Mouse (Mus musculus): ENCODE measurements around the gene Aars2. TPM values are rescaled to one million over a fixed set of nuclear protein-coding genes. Genes with fewer than 3 reads are reported as not detected.

The Aars2 gene
- total and polyA plus RNA-seq, 2 experiments from 2014 or later = 12.0 to 20.8 TPM

GRCm38 (mm10) chr17:45523263-45523662 lies 16.6 kb downstream of the Aars2 start, which contains the start of gene Tcte1:
Tcte1 (plus strand) TSS chr17:45523434.
- Histone ChIP-seq H3K4me1 (ENCODE audit: insufficient read depth) (peaks cover 12% of the 10 kb centered on the region; the same call in 1 of the 2 replicates), H3K4me2 (ENCODE audit: low read depth) (peak within 1 kb of the TSS; percentile 71), H3K27ac (ENCODE audit: low read depth, low read length) (no peak within 1 kb of the TSS), H3K9me3 (ENCODE audit: low read length) (no peaks in the 10 kb centered on the region), H3K4me3 (ENCODE audit: low read depth, low read length) (peak within 1 kb of the TSS; percentile 38), H3K27me3 (ENCODE audit: insufficient read depth, low read length) (no peaks in the 10 kb centered on the region), H3K9ac (peak within 1 kb of the TSS; percentile 53), H3K36me3 (ENCODE audit: insufficient read depth) (peaks cover 15% of the 10 kb centered on the region; the same call in 1 of the 2 replicates)
- under 1% methylated on average over 21 of the region's 21 CpGs for WGBS
- TF ChIP-seq CTCF (IDR thresholded peaks at IDR 0.05; ENCODE audit: low read depth) = peak; percentile 31; the same call in 1 of the 2 replicates
- peak; percentile 81 for DNase-seq
- ATAC-seq = peak; percentile 88

- WGBS = 61% methylated on average over 4 of the region's 4 CpGs
These were observed 18.3 kb downstream of the Aars2 start for GRCm38 (mm10) chr17:45524961-45525360.

GRCm38 (mm10) chr17:45526571-45526970 lies 19.9 kb downstream of the Aars2 start:
- Histone ChIP-seq H3K4me1 (ENCODE audit: insufficient read depth) (peaks cover 15% of the 10 kb centered on the region; the same call in 1 of the 2 replicates), H3K27ac (ENCODE audit: low read depth, low read length) (no peak overlapping the region), H3K9me3 (ENCODE audit: low read length) (no peaks in the 10 kb centered on the region), H3K4me2 (ENCODE audit: low read depth) (no peak overlapping the region), H3K9ac (no peak overlapping the region), H3K4me3 (ENCODE audit: low read depth, low read length) (no peak overlapping the region), H3K36me3 (ENCODE audit: insufficient read depth) (no peaks in the 10 kb centered on the region), H3K27me3 (ENCODE audit: insufficient read depth, low read length) (no peaks in the 10 kb centered on the region)
- WGBS = 13% methylated on average over 5 of the region's 5 CpGs
- DNase-seq (no peak), ATAC-seq (no peak)
- no peak for TF ChIP-seq CTCF (IDR thresholded peaks at IDR 0.05; ENCODE audit: low read depth)

More at GRCm38 (mm10) chr17:45524961-45525360, 18.3 kb downstream of the Aars2 start:
- no peak overlapping the region for H3K27ac ChIP-seq (ENCODE audit: low read depth, low read length)
- H3K4me2 ChIP-seq (ENCODE audit: low read depth) = no peak overlapping the region
- H3K36me3 ChIP-seq (ENCODE audit: insufficient read depth) = 0 out of 2 replicates have a peak, but pooled peaks cover 7% of the 10 kb centered on the region
- ATAC-seq (no peak), DNase-seq (no peak)
- H3K4me1 ChIP-seq (ENCODE audit: insufficient read depth) = peaks cover 12% of the 10 kb centered on the region; the same call in 1 of the 2 replicates
- no peaks in the 10 kb centered on the region for H3K9me3 ChIP-seq (ENCODE audit: low read length)
- no peak for TF ChIP-seq CTCF (IDR thresholded peaks at IDR 0.05; ENCODE audit: low read depth)
- no peaks in the 10 kb centered on the region for H3K27me3 ChIP-seq (ENCODE audit: insufficient read depth, low read length)
- H3K9ac ChIP-seq = no peak overlapping the region
- H3K4me3 ChIP-seq (ENCODE audit: low read depth, low read length) = no peak overlapping the region

- no peaks in the 10 kb centered on the region for H3K36me3 ChIP-seq (ENCODE audit: insufficient read depth)
- peak; percentile 74 for DNase-seq
- H3K4me1 ChIP-seq (ENCODE audit: insufficient read depth) = peaks cover 3% of the 10 kb centered on the region; the same call in 1 of the 2 replicates
- peak; percentile 29 for TF ChIP-seq CTCF (IDR thresholded peaks at IDR 0.05; ENCODE audit: low read depth)
- H3K27ac ChIP-seq (ENCODE audit: low read depth, low read length) = peak overlapping the region; percentile 50
- H3K27me3 ChIP-seq (ENCODE audit: insufficient read depth, low read length) = no peaks in the 10 kb centered on the region
- no peak overlapping the region for H3K9ac ChIP-seq
- ATAC-seq = peak; percentile 88
- H3K4me3 ChIP-seq (ENCODE audit: low read depth, low read length) = no peak overlapping the region
- no peak overlapping the region for H3K4me2 ChIP-seq (ENCODE audit: low read depth)
- WGBS = 35% methylated on average over 13 of the region's 13 CpGs
- no peaks in the 10 kb centered on the region for H3K9me3 ChIP-seq (ENCODE audit: low read length)
These were observed 23.7 kb downstream of the Aars2 start for GRCm38 (mm10) chr17:45530346-45530782.

GRCm38 (mm10) chr17:45532896-45533295 lies 26.3 kb downstream of the Aars2 start:
- ATAC-seq (no peak), DNase-seq (no peak)
- H3K27me3 ChIP-seq (ENCODE audit: insufficient read depth, low read length) = no peaks in the 10 kb centered on the region
- no peak overlapping the region for H3K9ac ChIP-seq
- H3K4me2 ChIP-seq (ENCODE audit: low read depth) = no peak overlapping the region
- no peak overlapping the region for H3K4me3 ChIP-seq (ENCODE audit: low read depth, low read length)
- 56% methylated on average over 15 of the region's 15 CpGs for WGBS
- no peak for TF ChIP-seq CTCF (IDR thresholded peaks at IDR 0.05; ENCODE audit: low read depth)
- H3K9me3 ChIP-seq (ENCODE audit: low read length) = no peaks in the 10 kb centered on the region
- H3K27ac ChIP-seq (ENCODE audit: low read depth, low read length) = no peak overlapping the region
- H3K36me3 ChIP-seq (ENCODE audit: insufficient read depth) = no peaks in the 10 kb centered on the region
- H3K4me1 ChIP-seq (ENCODE audit: insufficient read depth) = peaks cover 7% of the 10 kb centered on the region

GRCm38 (mm10) chr17:45536264-45536663 lies 29.6 kb downstream of the Aars2 start:
- H3K4me3 ChIP-seq (ENCODE audit: low read depth, low read length) = no peak overlapping the region
- H3K4me1 ChIP-seq (ENCODE audit: insufficient read depth) = peaks cover 4% of the 10 kb centered on the region; the same call in 1 of the 2 replicates
- no peak overlapping the region for H3K27ac ChIP-seq (ENCODE audit: low read depth, low read length)
- H3K9ac ChIP-seq = no peak overlapping the region
- H3K36me3 ChIP-seq (ENCODE audit: insufficient read depth) = no peaks in the 10 kb centered on the region
- 13% methylated on average over 5 of the region's 5 CpGs for WGBS
- no peak overlapping the region for H3K4me2 ChIP-seq (ENCODE audit: low read depth)
- no peaks in the 10 kb centered on the region for H3K9me3 ChIP-seq (ENCODE audit: low read length)
- TF ChIP-seq CTCF (IDR thresholded peaks at IDR 0.05; ENCODE audit: low read depth) = no peak
- H3K27me3 ChIP-seq (ENCODE audit: insufficient read depth, low read length) = no peaks in the 10 kb centered on the region
- DNase-seq (no peak), ATAC-seq (peak; percentile 56; the same call in 1 of the 2 replicates)

- no peak for DNase-seq
- whole genome bisulfite sequencing = 58% methylated on average over 4 of the region's 4 CpGs
- no peak; the same call in 1 of the 2 replicates for ATAC-seq
These were observed 31.8 kb downstream of the Aars2 start for GRCm38 (mm10) chr17:45538394-45538793.

More at GRCm38 (mm10) chr17:45538394-45538793, 31.8 kb downstream of the Aars2 start:
- no peak overlapping the region for H3K4me2 ChIP-seq (ENCODE audit: low read depth)
- no peaks in the 10 kb centered on the region; the same call in 1 of the 2 replicates for H3K36me3 ChIP-seq (ENCODE audit: insufficient read depth)
- TF ChIP-seq CTCF (IDR thresholded peaks at IDR 0.05; ENCODE audit: low read depth) = no peak
- H3K27me3 ChIP-seq (ENCODE audit: insufficient read depth, low read length) = no peaks in the 10 kb centered on the region
- no peak overlapping the region for H3K27ac ChIP-seq (ENCODE audit: low read depth, low read length)
- H3K9me3 ChIP-seq (ENCODE audit: low read length) = no peaks in the 10 kb centered on the region
- no peak overlapping the region for H3K4me3 ChIP-seq (ENCODE audit: low read depth, low read length)
- H3K4me1 ChIP-seq (ENCODE audit: insufficient read depth) = peaks cover 4% of the 10 kb centered on the region; the same call in 1 of the 2 replicates
- no peak overlapping the region for H3K9ac ChIP-seq
